Mouse (Mus musculus): ENCODE results near the gene Me1. TPM values are rescaled to one million over a fixed set of nuclear protein-coding genes. Genes with fewer than 3 reads are reported as not detected.
A peak's percentile ranks its signal among the peaks of the same experiment; 100 is the strongest.

Gene Me1
- total RNA-seq, 2 experiments from 2014 or later: 47.7 to 51.6 TPM

DNA sequence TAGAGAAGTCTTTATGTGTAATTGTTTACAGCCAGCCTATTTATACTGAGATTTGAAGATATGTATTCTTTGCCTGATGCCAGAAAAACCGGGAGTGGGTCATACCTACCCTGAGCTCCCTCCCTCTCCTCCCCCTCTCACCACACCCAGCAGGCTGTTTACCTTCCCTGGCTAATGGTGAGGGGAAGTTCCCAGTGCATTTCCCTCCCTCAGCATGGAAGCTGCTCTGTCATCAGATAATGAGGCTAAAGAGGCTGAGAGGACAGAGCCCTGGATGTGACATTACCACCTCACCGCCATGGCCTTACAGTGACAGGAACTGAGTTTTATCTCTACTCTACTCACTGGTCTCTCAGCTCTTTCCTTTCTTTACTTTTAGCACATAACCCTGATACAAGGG lies 6.1 kb upstream of the Me1 start:
- no peak for TF ChIP-seq CTCF (IDR thresholded peaks at IDR 0.05)
- no peak overlapping the region for H3K27ac ChIP-seq
- intact Hi-C loops (cut with DNase I): no loop called here
- DNase-seq (ENCODE audit: extremely low spot score in 1 of 2, low spot score in 2 of 2): no peak
- H3K4me3 ChIP-seq: no peak overlapping the region

DNA sequence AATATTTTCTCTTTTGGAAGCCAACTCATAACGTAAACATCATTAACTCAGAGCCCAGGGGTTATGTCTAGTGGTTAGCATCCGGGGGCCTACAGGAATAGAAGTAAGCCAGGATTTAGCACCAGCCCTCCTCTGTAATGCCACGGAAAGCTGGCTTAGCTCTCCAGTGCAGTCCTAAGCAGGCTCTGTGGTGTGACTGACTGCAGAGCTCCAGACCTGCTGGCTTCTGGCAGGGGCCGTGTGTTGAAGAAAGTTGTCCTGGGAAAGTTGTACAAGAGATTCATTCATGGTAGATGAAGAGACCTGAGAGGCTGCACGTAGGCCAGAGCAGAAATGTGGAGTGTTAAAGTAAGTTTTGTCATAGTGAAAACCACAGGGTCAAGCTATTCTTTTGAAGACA lies 5.5 kb upstream of the Me1 start:
- no peak for DNase-seq (ENCODE audit: extremely low spot score in 1 of 2, low spot score in 2 of 2)
- Histone ChIP-seq H3K4me3 (no peak overlapping the region), H3K27ac (no peak overlapping the region)
- no peak for TF ChIP-seq CTCF (IDR thresholded peaks at IDR 0.05)
- intact Hi-C loops (cut with DNase I): no loop called here

DNA sequence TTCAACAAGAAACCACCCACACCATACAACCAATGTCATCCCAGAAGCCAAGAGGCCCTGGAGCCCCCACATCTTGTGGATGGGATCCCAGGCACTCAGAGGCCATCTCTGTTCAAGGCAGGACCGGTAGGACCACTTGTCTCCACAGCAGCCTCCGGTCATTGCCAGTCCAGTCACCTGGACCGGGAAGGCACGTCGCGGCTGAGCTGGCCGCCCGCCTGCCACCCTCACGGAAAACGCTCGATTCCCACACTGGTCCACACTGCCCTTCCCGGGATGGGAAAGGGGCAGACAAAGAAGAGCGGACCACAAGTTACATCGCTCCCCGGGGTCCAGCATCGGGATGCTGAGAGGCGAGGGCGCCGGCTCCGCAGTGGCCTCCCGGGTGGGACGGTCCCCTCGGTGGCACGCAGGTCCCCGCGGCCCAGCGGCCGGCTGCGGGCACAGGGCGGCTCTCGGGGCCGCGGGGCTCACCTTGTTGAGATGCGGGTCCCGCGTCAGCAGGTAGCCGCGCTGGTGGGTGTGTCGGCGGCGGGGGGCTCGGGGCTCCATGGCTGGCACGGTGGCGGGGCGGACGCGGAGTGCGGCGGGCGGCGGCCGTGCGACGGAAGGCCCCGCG lies 445 bp downstream of the Me1 start:
- Histone ChIP-seq H3K27ac (peak overlapping the region; percentile 91), H3K4me3 (peak overlapping the region; percentile 92)
- DNase-seq (ENCODE audit: extremely low spot score in 1 of 2, low spot score in 2 of 2): peak; percentile 27 to 55
- intact Hi-C loops (cut with DNase I): loop anchor here (1.0 to 5.0 kb wide), 2 partner anchors 47 to 68 kb away; partner anchors contain the start of gene Prss35
- TF ChIP-seq CTCF (IDR thresholded peaks at IDR 0.05): no peak

DNA sequence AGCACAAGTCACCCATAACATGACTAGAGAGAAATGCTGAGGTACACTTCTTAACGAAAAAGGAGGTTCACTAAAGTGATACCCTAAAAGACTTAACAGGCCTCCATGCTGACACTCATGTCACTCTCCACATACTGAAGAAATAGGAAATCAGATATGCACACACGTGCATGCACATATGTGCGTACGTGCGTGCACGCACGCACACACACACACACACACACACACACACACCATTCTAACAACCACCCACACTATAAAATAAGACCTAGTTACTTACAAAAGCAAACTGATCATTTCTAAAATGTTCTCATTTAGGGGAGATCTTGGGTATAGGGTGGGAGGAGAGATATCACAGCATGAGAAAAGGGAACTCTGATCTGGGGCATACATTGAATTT lies 1.1 kb downstream of the Me1 start:
- TF ChIP-seq CTCF (IDR thresholded peaks at IDR 0.05): no peak
- intact Hi-C loops (cut with DNase I): loop anchor here (1.0 to 5.0 kb wide), 2 partner anchors 48 to 67 kb away; partner anchors contain the start of gene Prss35
- H3K27ac ChIP-seq: peak overlapping the region; percentile 91
- peak overlapping the region; percentile 92 for H3K4me3 ChIP-seq
- DNase-seq (ENCODE audit: extremely low spot score in 1 of 2, low spot score in 2 of 2): no peak

DNA sequence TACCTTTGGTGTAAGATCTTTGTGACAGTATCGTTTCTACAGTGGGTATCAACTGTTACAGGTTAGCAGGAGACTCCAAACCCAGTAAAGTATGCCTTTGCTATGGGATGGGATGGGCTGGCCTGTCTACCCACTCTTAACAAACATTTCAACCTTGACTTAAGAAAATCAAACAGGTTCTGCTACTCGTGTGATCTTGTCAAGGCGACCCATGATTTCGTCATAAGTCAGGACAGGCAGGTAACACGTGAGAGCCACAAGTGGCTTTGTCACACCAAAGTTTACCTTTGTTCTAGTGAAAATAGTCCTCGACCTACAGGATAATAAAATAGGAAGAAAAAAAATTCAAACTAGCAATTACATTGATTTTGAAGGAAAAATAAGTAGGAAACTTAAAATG lies 1.8 kb downstream of the Me1 start:
- DNase-seq (ENCODE audit: extremely low spot score in 1 of 2, low spot score in 2 of 2): no peak
- intact Hi-C loops (cut with DNase I): no loop called here
- TF ChIP-seq CTCF (IDR thresholded peaks at IDR 0.05): no peak

DNA sequence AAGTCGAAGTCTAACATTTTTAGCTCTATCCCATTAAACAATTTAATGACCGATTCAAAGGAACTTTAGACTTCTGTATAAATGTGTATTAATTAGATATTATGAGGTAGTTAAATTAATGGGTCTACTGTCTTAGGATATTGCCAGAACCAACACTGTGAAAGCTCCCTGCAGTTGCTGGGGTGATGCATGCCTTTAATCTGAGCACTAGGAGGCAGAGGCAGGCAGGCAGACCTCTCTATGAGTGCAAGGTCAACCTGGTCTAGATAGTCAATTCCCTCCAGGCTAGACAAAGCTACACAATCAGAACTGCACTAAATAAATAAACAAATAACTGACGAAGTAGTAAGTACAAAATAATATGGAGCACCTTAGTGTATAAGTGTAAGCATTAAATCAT lies 3.1 kb downstream of the Me1 start:
- no peak overlapping the region for H3K27ac ChIP-seq
- H3K4me3 ChIP-seq: no peak overlapping the region
- intact Hi-C loops (cut with DNase I): no loop called here
- no peak; the same call in 1 of the 2 replicates for TF ChIP-seq CTCF (IDR thresholded peaks at IDR 0.05)
- no peak for DNase-seq (ENCODE audit: extremely low spot score in 1 of 2, low spot score in 2 of 2)

More for the DNA sequence above, 1.8 kb downstream of the Me1 start:
- H3K27ac ChIP-seq: no peak overlapping the region
- no peak overlapping the region for H3K4me3 ChIP-seq

DNA sequence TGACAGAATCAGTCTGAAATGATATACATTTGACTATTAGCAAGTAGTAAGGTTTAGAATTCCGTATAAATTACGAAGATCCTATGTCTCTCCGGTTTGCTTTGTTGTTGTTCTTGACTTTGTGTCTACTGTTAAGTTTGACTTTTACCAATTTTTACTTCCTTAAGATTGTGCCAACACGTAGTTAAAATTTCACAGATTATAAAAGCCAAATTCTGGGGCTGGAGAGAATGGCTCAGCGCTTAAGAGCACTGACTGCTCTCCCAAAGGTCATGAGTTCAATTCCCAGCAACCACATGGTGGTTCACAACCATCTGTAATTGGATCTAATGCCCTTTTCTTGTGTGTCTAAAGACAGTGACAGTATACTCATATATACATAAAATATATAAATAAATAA lies 3.5 kb downstream of the Me1 start:
- intact Hi-C loops (cut with DNase I): no loop called here
- no peak overlapping the region for H3K27ac ChIP-seq

DNA sequence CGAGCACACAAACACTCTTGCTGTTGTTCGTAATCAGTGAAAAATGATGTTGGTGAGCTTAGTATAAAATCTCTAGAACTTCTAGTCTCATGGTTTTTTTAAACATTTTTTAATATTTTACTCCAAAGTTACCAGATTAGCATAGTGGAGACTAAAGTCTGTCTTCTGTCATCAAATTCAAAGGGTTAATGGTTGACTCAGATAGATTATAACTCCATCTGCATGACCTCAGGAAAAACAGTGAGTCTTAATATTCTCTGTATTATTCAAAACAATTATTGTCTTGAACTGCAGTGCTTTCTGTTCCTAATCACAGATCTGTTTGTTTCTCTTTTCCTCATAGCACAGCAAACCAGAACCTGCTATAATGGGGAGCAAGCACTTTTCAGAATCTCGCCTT lies 4.7 kb downstream of the Me1 start:
- DNase-seq (ENCODE audit: extremely low spot score in 1 of 2, low spot score in 2 of 2): no peak
- H3K27ac ChIP-seq: no peak overlapping the region
- intact Hi-C loops (cut with DNase I): no loop called here
- H3K4me3 ChIP-seq: no peak overlapping the region
- TF ChIP-seq CTCF (IDR thresholded peaks at IDR 0.05): no peak

More for the DNA sequence above, 3.5 kb downstream of the Me1 start:
- H3K4me3 ChIP-seq: no peak overlapping the region
- TF ChIP-seq CTCF (IDR thresholded peaks at IDR 0.05): no peak
- no peak for DNase-seq (ENCODE audit: extremely low spot score in 1 of 2, low spot score in 2 of 2)

DNA sequence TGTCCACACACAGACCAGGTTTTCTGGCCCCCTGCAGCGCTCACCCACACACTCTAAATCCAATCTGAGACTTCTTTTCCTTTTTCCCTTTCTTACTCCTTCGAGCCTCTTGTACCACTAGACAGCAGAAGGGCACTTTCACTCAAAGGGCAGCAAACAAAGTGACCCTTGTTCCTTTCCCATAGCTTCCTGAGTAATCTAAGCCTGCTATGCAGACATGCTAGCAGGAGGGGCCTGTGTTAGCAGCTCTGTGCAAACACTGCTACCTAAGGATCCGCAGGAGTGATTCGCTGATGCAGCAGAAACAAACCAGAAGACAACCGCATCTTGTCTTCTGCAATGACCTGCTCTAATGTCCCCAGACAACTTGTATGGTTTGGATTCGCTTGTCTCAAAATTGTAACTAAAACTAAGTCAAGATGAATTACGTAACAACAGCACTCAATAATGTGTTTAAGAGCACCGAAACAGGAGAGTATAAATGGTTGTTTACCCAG lies 12.0 kb downstream of the Me1 start:
- TF ChIP-seq CTCF (IDR thresholded peaks at IDR 0.05): no peak

DNA sequence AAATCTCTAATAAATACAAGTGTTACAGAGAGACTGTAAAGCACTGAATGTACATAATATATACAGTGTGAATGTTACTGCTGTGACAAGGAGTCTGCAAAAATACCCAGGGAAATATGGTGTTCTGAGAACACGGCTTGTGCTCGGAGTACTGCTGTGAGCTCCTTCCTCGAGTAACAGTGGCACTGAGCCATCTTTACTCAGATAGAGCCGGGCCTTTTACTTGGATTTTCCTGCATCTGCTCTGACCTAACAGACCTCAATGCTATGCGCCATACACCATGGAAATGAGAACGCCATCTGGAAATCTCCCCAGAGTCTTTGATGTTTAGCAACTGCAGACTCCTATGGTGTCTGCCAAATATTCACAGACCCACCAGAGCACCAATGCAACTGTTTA lies 12.9 kb downstream of the Me1 start:
- H3K4me3 ChIP-seq: no peak overlapping the region
- no peak for DNase-seq (ENCODE audit: extremely low spot score in 1 of 2, low spot score in 2 of 2)
- no peak for TF ChIP-seq CTCF (IDR thresholded peaks at IDR 0.05)
- intact Hi-C loops (cut with DNase I): no loop called here
- no peak overlapping the region for H3K27ac ChIP-seq

More for the DNA sequence above, 12.0 kb downstream of the Me1 start:
- Histone ChIP-seq H3K4me3 (no peak overlapping the region), H3K27ac (no peak overlapping the region)
- no peak for DNase-seq (ENCODE audit: extremely low spot score in 1 of 2, low spot score in 2 of 2)
- intact Hi-C loops (cut with DNase I): no loop called here

DNA sequence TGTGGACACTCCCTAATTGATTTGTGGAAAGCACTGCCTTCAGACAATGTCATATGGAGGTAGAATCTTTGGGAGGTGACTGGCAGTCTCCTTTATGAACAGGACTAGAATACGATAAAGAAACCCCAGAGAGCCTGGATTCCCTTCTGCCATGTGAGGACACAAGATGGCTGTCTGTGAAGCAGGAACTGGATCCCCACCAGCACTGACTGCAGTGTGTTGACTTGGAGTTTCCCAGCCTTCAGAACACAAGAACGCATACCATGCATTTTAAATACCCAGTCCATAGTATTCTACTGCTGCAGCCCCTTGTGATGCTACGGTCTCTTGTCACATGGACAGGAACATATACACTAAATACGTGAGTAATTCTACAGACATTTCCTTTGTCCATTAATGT lies 13.5 kb downstream of the Me1 start:
- H3K27ac ChIP-seq: no peak overlapping the region
- no peak overlapping the region for H3K4me3 ChIP-seq
- no peak for DNase-seq (ENCODE audit: extremely low spot score in 1 of 2, low spot score in 2 of 2)
- TF ChIP-seq CTCF (IDR thresholded peaks at IDR 0.05): no peak
- intact Hi-C loops (cut with DNase I): no loop called here

DNA sequence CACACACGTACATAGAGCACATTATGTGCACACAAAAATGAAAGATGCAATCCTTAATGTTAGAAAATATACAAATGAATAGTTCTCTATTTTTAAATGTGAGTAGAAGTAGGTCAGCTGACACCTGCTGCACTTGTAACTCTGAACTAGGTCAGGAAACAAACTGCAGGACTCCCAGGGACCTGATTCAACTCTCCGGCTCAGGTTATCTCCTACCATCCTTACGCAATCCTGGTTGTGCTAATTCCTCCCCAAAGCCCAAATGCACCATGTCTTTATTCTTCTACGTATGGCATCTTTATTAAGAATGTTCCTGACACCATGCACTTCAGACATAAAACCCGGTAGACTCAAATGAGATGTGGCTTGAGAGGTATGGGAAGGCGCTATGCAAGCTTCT lies 15.3 kb downstream of the Me1 start:
- no peak overlapping the region for H3K27ac ChIP-seq
- DNase-seq (ENCODE audit: extremely low spot score in 1 of 2, low spot score in 2 of 2): no peak
- intact Hi-C loops (cut with DNase I): no loop called here
- no peak for TF ChIP-seq CTCF (IDR thresholded peaks at IDR 0.05)
- H3K4me3 ChIP-seq: no peak overlapping the region

DNA sequence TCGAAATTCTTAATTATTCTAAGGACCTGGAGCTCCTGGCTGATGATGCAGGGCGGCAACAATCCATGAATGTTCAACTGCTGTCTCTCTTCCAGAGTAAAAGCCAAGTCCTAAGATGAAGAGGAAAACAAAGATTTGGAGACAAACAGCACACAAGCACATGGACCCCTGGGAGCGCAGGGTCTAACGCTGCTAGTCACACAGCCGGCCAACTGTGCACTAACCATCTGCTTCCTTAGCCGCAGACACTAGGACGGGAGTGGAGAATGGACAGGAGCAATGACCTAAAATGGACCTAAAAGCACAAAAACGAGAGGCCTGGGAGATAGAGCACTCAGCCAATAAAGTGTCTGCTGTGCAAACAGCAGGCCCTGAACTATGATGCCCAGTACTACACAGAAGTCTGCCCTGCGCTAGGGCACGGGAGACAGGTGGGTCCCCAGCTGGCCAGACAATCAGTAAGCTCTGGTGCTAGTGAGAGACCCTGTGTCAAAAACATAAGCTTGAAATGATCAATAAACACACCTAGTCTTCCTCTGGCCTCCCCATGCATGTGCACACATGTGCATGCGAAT lies 15.8 kb downstream of the Me1 start:
- no peak for DNase-seq (ENCODE audit: extremely low spot score in 1 of 2, low spot score in 2 of 2)
- no peak for TF ChIP-seq CTCF (IDR thresholded peaks at IDR 0.05)
- H3K4me3 ChIP-seq: no peak overlapping the region
- intact Hi-C loops (cut with DNase I): no loop called here
- H3K27ac ChIP-seq: no peak overlapping the region
